Mouse (Mus musculus) CH12.LX (cell line): ENCODE measurements around the gene Tbrg4. TPM values are rescaled to one million over a fixed set of nuclear protein-coding genes. Genes with fewer than 3 reads are reported as not detected.

ENCODE experiments used
- DNase-seq: peaks from one replicate; pipeline ENCODE4 v3.0.0-alpha.2; 2013; ENCODE audit errors: extremely low read depth
- H3K27ac ChIP-seq: 2 replicates; pipeline ENCODE4 v1.5.1; 2012; ENCODE audit warnings: low read depth, mild to moderate bottlenecking, control low read depth, moderate library complexity; ENCODE audit not compliant: insufficient read depth
- H3K27me3 ChIP-seq: replicated peaks from 2 replicates; pipeline ENCODE3; 2012; ENCODE audit warnings: inconsistent platforms
- H3K36me3 ChIP-seq, 2 experiments: replicated peaks in 1 of 2; 2 replicates each; pipeline versions ENCODE3 to v1.6.1; 2012; ENCODE audit warnings: inconsistent platforms in 1 of 2, low read length in 1 of 2, mild to moderate bottlenecking in 1 of 2, mixed read lengths in 1 of 2, moderate library complexity in 1 of 2; ENCODE audit not compliant: control insufficient read depth in 1 of 2, insufficient read depth in 1 of 2
- H3K4me1 ChIP-seq, 2 experiments: 2 replicates each; pipeline ENCODE4 v1.6.1; 2012; ENCODE audit warnings: inconsistent platforms in 1 of 2, moderate library complexity in 1 of 2; ENCODE audit not compliant: insufficient read depth in 2 of 2, control insufficient read depth in 1 of 2
- H3K4me2 ChIP-seq: 2 replicates; pipeline ENCODE4 v1.6.1; 2012; ENCODE audit warnings: low read depth, mild to moderate bottlenecking, control low read depth; ENCODE audit not compliant: poor library complexity, insufficient read depth, severe bottlenecking
- H3K4me3 ChIP-seq, 3 experiments: fragments of 150-350 bp in 1 of 3; sonication (generic) in 1 of 3; replicated peaks in 1 of 3; 2 replicates each; pipeline versions ENCODE3 to v1.5.1; 2011 to 2012; ENCODE audit warnings: low read depth in 2 of 3, low read length in 2 of 3, mild to moderate bottlenecking in 2 of 3, moderate library complexity in 2 of 3, control low read depth in 1 of 3, improper control_type of control experiment in 1 of 3, inconsistent platforms in 1 of 3, mixed read lengths in 1 of 3; ENCODE audit not compliant: poor library complexity in 1 of 3
- H3K79me2 ChIP-seq: replicated peaks from 2 replicates; pipeline ENCODE4 v1.6.1; 2012; ENCODE audit warnings: mild to moderate bottlenecking, moderate library complexity; ENCODE audit not compliant: control insufficient read depth, poor library complexity, insufficient read depth, severe bottlenecking; ENCODE audit errors: extremely low read depth
- H3K9ac ChIP-seq: 2 replicates; pipeline ENCODE4 v1.6.1; 2012; ENCODE audit warnings: low read depth, mild to moderate bottlenecking, control low read depth, moderate library complexity; ENCODE audit not compliant: insufficient read depth
- H3K9me3 ChIP-seq: replicated peaks from 2 replicates; pipeline ENCODE3; 2012; ENCODE audit warnings: low read length, inconsistent platforms, mixed read lengths
- CHD1 ChIP-seq: IDR thresholded peaks from 2 replicates; pipeline ENCODE4 v1.6.1; 2012; ENCODE audit warnings: low read depth, low read length, improper control_type of control experiment, inconsistent platforms
- CTCF ChIP-seq, 2 experiments: IDR thresholded peaks in 1 of 2; conservative IDR thresholded peaks in 1 of 2; 2 replicates each; pipeline ENCODE4 v1.5.1; 2011 to 2012; ENCODE audit warnings: low read depth in 2 of 2, low read length in 2 of 2, improper control_type of control experiment in 1 of 2, inconsistent platforms in 1 of 2, mild to moderate bottlenecking in 1 of 2, moderate library complexity in 1 of 2
- EP300 ChIP-seq: IDR thresholded peaks from 2 replicates; pipeline ENCODE4 v1.6.1; 2011; ENCODE audit warnings: low read length, improper control_type of control experiment
- ETS1 ChIP-seq: conservative IDR thresholded peaks from 2 replicates; pipeline ENCODE4 v1.6.1; 2012; ENCODE audit warnings: low read depth, mild to moderate bottlenecking, inconsistent platforms, low read length, improper control_type of control experiment, moderate library complexity
- GABPA ChIP-seq: IDR thresholded peaks from 2 replicates; pipeline ENCODE4 v1.6.1; 2012; ENCODE audit warnings: low read depth, low read length, improper control_type of control experiment, inconsistent platforms; ENCODE audit not compliant: insufficient replicate concordance
- HCFC1 ChIP-seq: IDR thresholded peaks from 2 replicates; pipeline ENCODE4 v1.6.1; 2012; ENCODE audit warnings: low read depth, mild to moderate bottlenecking, inconsistent platforms, low read length, improper control_type of control experiment
- IRF4 ChIP-seq: IDR thresholded peaks from 2 replicates; pipeline ENCODE4 v1.6.1; 2014; ENCODE audit warnings: low read depth, mild to moderate bottlenecking, inconsistent platforms, low read length, improper control_type of control experiment
- JUN ChIP-seq: IDR thresholded peaks from 2 replicates; pipeline ENCODE4 v1.6.1; 2011; ENCODE audit warnings: low read depth, mild to moderate bottlenecking, low read length, improper control_type of control experiment, moderate library complexity; ENCODE audit not compliant: insufficient read depth
- JUND ChIP-seq: conservative IDR thresholded peaks from 2 replicates; pipeline ENCODE4 v1.6.1; 2011; ENCODE audit warnings: low read depth, low read length, improper control_type of control experiment
- MAFK ChIP-seq: IDR thresholded peaks from 2 replicates; pipeline ENCODE4 v1.6.1; 2011; ENCODE audit warnings: low read length, improper control_type of control experiment; ENCODE audit not compliant: insufficient replicate concordance
- MAX ChIP-seq: IDR thresholded peaks from 2 replicates; pipeline ENCODE4 v1.6.1; 2011; ENCODE audit warnings: low read length, improper control_type of control experiment
- MAZ ChIP-seq: IDR thresholded peaks from 2 replicates; pipeline ENCODE4 v1.6.1; 2012; ENCODE audit warnings: low read depth, mild to moderate bottlenecking, inconsistent platforms, low read length, improper control_type of control experiment, moderate library complexity
- MEF2A ChIP-seq: IDR thresholded peaks from 2 replicates; pipeline ENCODE4 v1.6.1; 2014; ENCODE audit warnings: low read depth, mild to moderate bottlenecking, inconsistent platforms, low read length, improper control_type of control experiment, borderline replicate concordance
- MXI1 ChIP-seq: IDR thresholded peaks from 2 replicates; pipeline ENCODE4 v1.6.1; 2011; ENCODE audit warnings: mild to moderate bottlenecking, low read depth, low read length, improper control_type of control experiment
- MYC ChIP-seq: IDR thresholded peaks from 2 replicates; pipeline ENCODE4 v1.6.1; 2011; ENCODE audit warnings: low read depth, mild to moderate bottlenecking, improper control_type of control experiment, low read length
- PAX5 ChIP-seq: IDR thresholded peaks from 2 replicates; pipeline ENCODE4 v1.6.1; 2012; ENCODE audit warnings: low read length, inconsistent platforms, mixed read lengths
- POLR2AphosphoS2 ChIP-seq: IDR thresholded peaks from 2 replicates; pipeline ENCODE4 v1.6.1; 2011; ENCODE audit warnings: low read depth, low read length, improper control_type of control experiment
- SIN3A ChIP-seq: IDR thresholded peaks from 2 replicates; pipeline ENCODE4 v1.6.1; 2012; ENCODE audit warnings: low read length, improper control_type of control experiment, inconsistent platforms
- TBP ChIP-seq: conservative IDR thresholded peaks from 2 replicates; pipeline ENCODE4 v1.6.1; 2011; ENCODE audit warnings: low read depth, low read length, improper control_type of control experiment
- TCF12 ChIP-seq: IDR thresholded peaks from 2 replicates; pipeline ENCODE4 v1.6.1; 2014; ENCODE audit warnings: low read depth, mild to moderate bottlenecking, inconsistent platforms, low read length, improper control_type of control experiment
- UBTF ChIP-seq: IDR thresholded peaks from 2 replicates; pipeline ENCODE4 v1.6.1; 2012; ENCODE audit warnings: low read depth, mild to moderate bottlenecking, inconsistent platforms, low read length, improper control_type of control experiment, moderate library complexity
- ZC3H11A ChIP-seq: IDR thresholded peaks from 2 replicates; pipeline ENCODE4 v1.6.1; 2012; ENCODE audit warnings: low read depth, mild to moderate bottlenecking, inconsistent platforms, low read length, improper control_type of control experiment
- ZKSCAN1 ChIP-seq: IDR thresholded peaks from 2 replicates; pipeline ENCODE4 v1.6.1; 2012; ENCODE audit warnings: low read depth, inconsistent platforms, low read length, improper control_type of control experiment, borderline replicate concordance
- dilution Hi-C: fragments of 300-500 bp; cut with MboI; formaldehyde crosslinking; loops from 2 replicates; pipeline ENCODE4 v1.14.3; 2020; ENCODE audit warnings: low sequenced_read_pairs; ENCODE audit not compliant: extremely low pct_unique_long_range_greater_than_20kb, extremely low pct_ligation_motif_present
- in situ Hi-C: fragments of 300-500 bp; cut with MboI; formaldehyde crosslinking; loops from 3 replicates; pipeline ENCODE4 v1.14.3; 2019; ENCODE audit warnings: low sequenced_read_pairs, low pct_ligation_motif_present, low pct_unique_long_range_greater_than_20kb, mixed read lengths
- polyA plus RNA-seq: library from polyadenylated mRNA; unstranded; fragments of >175 nt; gene quantifications from 2 replicates; pipeline ENCODE4 v1.2.1, GENCODE M21; 2012; ENCODE audit warnings: low read depth; ENCODE audit not compliant: insufficient read length
- total RNA-seq, 2 experiments: library from RNA; depleted of rRNA; stranded (reverse); fragments of 300-350 nt in 1 of 2; fragments of >200 nt in 1 of 2; gene quantifications; 2 replicates each; pipeline ENCODE4 v1.2.3; 2012 to 2014

Tbrg4 gene
- total and polyA plus RNA-seq, 3 experiments, result 69.0 to 191 (median 93.1) TPM

DNA sequence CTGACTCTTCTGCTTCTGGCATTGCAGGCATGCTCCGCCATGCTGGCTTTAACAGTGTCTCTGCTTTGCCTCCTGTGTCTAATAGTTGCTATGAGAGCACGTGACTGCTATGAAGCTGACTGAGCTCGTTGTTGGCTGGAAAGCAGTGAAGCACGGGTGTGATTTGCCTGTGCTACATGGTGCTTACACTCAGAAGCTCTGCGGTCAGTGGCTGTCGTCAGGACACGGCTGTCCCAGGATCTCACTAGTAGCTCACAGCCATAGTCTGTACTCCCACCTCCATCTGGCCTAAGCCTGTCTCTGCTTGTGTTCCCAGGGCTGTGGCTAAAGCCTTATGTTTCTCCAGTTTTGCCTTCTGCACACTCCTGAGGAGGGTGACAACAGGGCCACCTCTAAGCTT is 37.6 kb downstream of the Tbrg4 start:
- in situ Hi-C loops, result no loop called here
- Histone ChIP-seq H3K79me2 (no peaks in the 10 kb centered on the region), H3K27me3 (no peaks in the 10 kb centered on the region), H3K4me3 (no peak overlapping the region), H3K9ac (no peak overlapping the region), H3K4me1 (peaks cover 20 to 74% of the 10 kb centered on the region in 2 experiments), H3K9me3 (no peaks in the 10 kb centered on the region), H3K27ac (no peak overlapping the region), H3K36me3 (peaks cover 56 to 83% of the 10 kb centered on the region in 2 experiments), H3K4me2 (no peak overlapping the region)
- DNase-seq, result peak; percentile 39
- TF ChIP-seq MEF2A (no peak), HCFC1 (no peak), ZC3H11A (no peak), POLR2AphosphoS2 (no peak), UBTF (no peak), ZKSCAN1 (no peak), PAX5 (no peak), TBP (no peak), GABPA (no peak), MXI1 (no peak), MAFK (no peak), MAZ (no peak), MAX (no peak), IRF4 (no peak), CHD1 (no peak), TCF12 (no peak), ETS1 (no peak)
- dilution Hi-C loops, result no loop called here

DNA sequence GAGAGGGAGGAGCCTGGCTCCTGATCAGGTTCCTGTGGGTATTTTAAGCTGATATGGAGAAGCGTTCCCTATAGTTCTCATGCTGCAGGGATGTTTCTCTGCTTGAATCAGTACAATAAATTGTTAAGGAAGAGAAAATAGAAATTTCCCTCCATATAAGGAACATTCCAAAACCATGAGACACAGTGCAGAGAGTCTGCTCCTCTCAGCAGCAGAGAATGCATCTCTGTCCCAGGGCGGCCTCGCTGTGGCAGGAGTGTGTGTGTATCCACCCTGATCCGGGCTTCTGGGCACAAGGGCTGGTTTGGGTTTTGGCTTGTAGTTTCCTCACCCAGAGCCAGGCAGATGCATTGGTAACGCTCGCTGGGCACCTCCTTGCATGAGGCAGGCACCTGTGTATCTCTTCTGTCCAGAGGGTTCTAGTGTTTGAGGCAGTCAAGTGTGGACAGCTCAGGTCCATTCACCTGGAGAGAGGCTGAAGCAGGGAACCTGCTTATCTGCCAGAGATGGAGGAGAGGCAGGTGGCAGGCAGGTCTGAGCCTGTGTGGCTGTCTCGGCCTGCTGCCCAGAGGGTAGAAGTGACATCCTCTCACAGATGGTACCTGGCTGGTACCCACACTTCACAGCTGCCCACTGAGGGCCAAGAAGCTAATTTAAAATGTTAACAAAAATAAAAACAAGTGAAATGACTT is 38.5 kb downstream of the Tbrg4 start:
- no peaks in the 10 kb centered on the region for H3K9me3 ChIP-seq
- TF ChIP-seq CTCF (conservative IDR thresholded peaks at IDR 0.05 in 1 of 2, IDR thresholded peaks at IDR 0.05 in 1 of 2; ENCODE audit: low read depth in 2 of 2, low read length in 2 of 2) (no peak), JUND (no peak), POLR2AphosphoS2 (no peak), EP300 (no peak), ZKSCAN1 (no peak), SIN3A (no peak), IRF4 (no peak), UBTF (no peak), JUN (no peak), MYC (no peak), GABPA (no peak)
- no peaks in the 10 kb centered on the region for H3K27me3 ChIP-seq
- in situ Hi-C loops (no loop called here), dilution Hi-C loops (no loop called here)
- no peaks in the 10 kb centered on the region for H3K79me2 ChIP-seq
- H3K4me2 ChIP-seq, result no peak overlapping the region
- H3K9ac ChIP-seq, result no peak overlapping the region
- H3K4me1 ChIP-seq, result peaks cover 20 to 79% of the 10 kb centered on the region in 2 experiments
- peak overlapping the region; percentile 10; the same call in 1 of the 2 replicates for H3K27ac ChIP-seq
- H3K36me3 ChIP-seq, result peaks cover 51 to 80% of the 10 kb centered on the region in 2 experiments
- no peak overlapping the region for H3K4me3 ChIP-seq
- DNase-seq, result no peak
